Mouse (Mus musculus): ENCODE measurements around the gene Iqschfp.

Gene Iqschfp

DNA sequence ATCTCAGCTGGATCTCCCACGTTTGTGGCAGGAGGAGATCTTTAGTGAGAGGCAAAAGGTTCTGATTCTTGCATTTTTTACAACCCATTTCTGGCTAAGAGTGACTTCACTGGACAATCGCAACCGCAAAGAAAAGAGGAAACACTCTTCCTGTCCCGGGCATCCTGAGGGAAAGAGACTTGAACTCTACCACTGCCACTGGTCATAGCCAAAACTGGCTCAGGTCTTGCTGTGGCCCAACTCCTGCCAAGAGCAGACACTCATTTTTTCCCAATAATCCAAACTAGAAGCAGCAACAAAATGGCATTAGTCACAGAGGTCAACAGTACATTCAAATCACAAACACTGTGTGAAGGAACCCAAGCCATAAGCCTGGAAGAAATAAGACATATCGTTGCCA lies 770.4 kb downstream of the Iqschfp start:
- DNase-seq, result no peak

DNA sequence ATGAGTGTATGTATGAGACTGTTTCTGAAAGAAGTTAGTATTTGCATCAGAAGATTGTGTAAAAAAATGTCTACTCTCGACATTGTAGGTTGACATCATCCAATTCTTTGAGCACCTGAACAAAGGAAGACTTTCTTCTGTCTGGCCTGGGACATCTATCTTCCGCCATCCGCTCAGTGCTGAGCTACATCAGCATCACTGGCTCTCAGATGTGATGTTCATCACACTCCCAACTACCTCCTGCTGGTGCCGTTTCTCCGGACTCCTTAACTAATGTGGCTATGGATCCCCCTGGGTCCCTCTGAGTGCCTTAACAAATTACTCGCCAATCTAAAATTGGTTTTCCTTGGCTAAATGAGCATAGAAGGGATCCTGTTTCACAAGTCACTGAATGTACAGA lies 772.3 kb downstream of the Iqschfp start:
- no peak for DNase-seq

- DNase-seq, result no peak
Measured at GRCm38 (mm10) chr3:68666377-68666776, 774.3 kb downstream of the Iqschfp start.

DNA sequence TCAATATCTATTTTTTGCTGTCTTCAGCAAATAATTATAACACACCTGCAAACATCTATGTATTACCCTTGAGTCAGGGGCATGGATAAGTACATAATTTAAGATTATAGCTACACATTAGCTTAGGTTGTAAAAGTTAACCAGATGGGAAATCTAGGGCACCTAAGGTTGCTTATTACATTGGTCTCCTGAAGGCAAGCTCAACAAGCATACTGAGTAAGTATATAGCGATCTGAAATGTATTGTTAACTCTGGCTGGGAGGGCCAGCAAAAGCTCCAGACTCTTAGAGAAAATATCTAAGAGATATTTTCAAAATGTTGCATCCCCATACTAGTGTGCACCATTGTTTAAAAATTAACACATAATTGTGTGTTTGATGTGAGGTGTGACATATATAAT lies 775.8 kb downstream of the Iqschfp start:
- DNase-seq, result no peak

GRCm38 (mm10) chr3:68669418-68669974 lies 777.5 kb downstream of the Iqschfp start:
- DNase-seq, result no peak

DNA sequence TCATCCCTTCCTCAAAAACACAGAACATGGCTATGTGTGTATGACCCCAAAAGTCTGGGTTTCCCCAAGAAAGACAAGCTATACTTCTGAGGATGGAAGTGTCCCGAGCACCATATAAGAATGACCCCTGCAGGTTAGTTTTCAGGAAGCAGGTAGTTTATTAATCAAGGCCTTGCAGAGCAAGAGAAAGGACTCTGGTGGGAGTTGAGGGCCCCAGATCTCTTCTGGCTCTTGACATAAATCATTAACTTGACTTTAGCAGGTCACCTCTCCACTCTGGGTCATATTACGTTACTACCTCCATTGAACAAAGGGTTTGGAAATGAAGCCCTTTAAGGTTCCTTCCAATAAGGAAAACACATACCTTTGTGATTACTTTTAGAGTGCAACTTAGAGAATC lies 782.7 kb downstream of the Iqschfp start:
- DNase-seq, result no peak

DNA sequence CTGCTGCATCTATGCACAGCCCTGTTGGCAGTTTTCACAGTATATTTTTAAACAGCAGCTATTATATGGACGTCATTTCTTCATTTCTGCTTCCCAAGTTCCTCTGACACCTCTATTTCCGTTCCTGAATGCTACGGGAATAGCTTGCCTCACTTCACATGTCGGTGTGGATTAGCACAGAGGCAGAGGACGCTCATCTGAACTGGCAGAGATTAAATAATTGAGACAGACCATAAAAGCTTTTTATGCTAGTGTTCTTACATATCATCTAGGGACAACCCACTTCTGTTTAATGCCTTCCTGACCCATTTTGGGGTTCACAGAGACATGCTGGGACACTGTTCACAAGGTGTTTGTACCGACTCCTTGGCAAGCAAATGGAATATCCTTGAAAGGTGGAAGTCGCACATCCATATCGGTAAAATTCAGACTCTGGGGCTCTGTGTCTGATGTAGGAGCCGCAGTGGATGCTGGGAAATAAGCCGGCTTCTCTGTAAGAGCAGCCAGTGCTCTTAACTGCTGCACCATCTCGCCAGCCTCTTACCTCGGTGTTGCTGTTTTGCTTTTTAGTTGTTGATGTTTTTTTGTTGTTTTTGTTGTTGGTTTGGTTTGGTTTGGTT lies 783.3 kb downstream of the Iqschfp start:
- no peak for DNase-seq
